Mouse (Mus musculus): ENCODE data around the gene Stum. TPM values are rescaled to one million over a fixed set of nuclear protein-coding genes. Genes with fewer than 3 reads are reported as not detected.
A peak's percentile ranks its signal among the peaks of the same experiment; 100 is the strongest.

Stum gene
- polyA plus RNA-seq, 1 experiment from 2014 or later = 1.6 TPM

GRCm38 (mm10) chr1:180409771-180410170, 73.5 kb downstream of the Stum start:
- ATAC-seq (ENCODE audit: insufficient read depth, low FRiP score, low read depth) = no peak
- Histone ChIP-seq H3K4me2 (no peak overlapping the region), H3K9ac (no peak overlapping the region), H3K27ac (no peak overlapping the region), H3K9me3 (no peaks in the 10 kb centered on the region), H3K4me1 (peaks cover 37% of the 10 kb centered on the region), H3K36me3 (no peaks in the 10 kb centered on the region), H3K27me3 (replicated peaks) (no peaks in the 10 kb centered on the region), H3K4me3 (replicated peaks) (no peak overlapping the region)
- 59% methylated on average over 5 of the region's 5 CpGs for WGBS

DNA sequence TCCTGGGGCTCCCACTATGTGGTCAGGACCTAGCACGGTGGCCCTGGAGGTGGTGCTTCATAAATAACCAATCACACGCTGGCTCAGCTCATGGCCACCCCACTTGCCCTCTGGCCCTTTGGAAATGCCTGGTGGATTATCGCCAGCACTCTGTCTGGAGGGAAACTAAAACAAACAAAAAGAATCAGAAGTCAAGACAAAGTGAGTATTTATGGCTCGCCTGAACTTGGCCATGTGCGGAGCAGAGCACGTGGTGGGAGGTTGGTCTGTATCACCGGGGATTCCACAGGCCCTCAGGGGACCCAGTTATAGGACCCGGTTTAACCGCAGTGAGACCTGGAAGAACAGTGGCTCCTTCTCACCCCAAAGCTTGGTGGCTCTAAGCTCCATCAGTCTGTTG, 74.5 kb downstream of the Stum start:
- no peaks in the 10 kb centered on the region for H3K36me3 ChIP-seq
- no peak overlapping the region for H3K4me2 ChIP-seq
- 31% methylated on average over 9 of the region's 9 CpGs for WGBS
- no peak overlapping the region for H3K9ac ChIP-seq
- no peaks in the 10 kb centered on the region for H3K9me3 ChIP-seq
- H3K4me3 ChIP-seq (replicated peaks) = no peak overlapping the region
- no peak overlapping the region for H3K27ac ChIP-seq
- H3K4me1 ChIP-seq = peaks cover 47% of the 10 kb centered on the region
- peak; percentile 19; the same call in 1 of the 2 replicates for ATAC-seq (ENCODE audit: insufficient read depth, low FRiP score, low read depth)
- H3K27me3 ChIP-seq (replicated peaks) = no peaks in the 10 kb centered on the region

GRCm38 (mm10) chr1:180407727-180408719, 75.3 kb downstream of the Stum start:
- ATAC-seq (ENCODE audit: insufficient read depth, low FRiP score, low read depth) = no peak
- peak overlapping the region; percentile 68 for H3K27ac ChIP-seq
- no peaks in the 10 kb centered on the region for H3K9me3 ChIP-seq
- no peak overlapping the region for H3K4me2 ChIP-seq
- no peaks in the 10 kb centered on the region for H3K36me3 ChIP-seq
- H3K4me3 ChIP-seq (replicated peaks) = no peak overlapping the region
- H3K9ac ChIP-seq = no peak overlapping the region
- 69% methylated on average over 18 of the region's 18 CpGs for WGBS
- H3K27me3 ChIP-seq (replicated peaks) = no peaks in the 10 kb centered on the region
- peaks cover 55% of the 10 kb centered on the region for H3K4me1 ChIP-seq

DNA sequence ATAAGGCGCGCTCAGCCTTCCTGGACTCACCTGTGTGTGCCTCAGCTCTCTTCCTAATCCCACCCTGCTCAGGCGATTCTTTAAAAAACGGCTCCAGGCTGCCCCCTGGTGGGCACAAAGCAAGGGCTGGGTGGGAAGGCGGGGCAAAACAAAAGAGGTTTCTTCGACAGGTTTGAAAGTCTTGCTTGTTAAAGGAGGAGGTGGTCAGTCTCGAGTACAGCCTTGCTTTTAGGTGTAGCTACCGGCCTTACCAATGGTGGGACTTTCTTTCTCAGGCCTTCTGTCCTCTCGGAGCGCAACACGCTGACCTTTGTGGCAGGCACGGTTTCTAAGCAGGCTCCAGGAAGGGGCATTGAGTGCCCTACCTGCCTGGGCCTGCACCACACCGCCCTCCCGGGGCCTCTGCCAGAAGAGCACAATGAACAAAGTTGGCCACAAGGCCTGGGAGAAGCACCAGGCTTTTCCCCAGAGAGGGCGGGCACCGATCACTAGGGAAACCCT, 76.1 kb downstream of the Stum start:
- Histone ChIP-seq H3K4me3 (replicated peaks) (no peak overlapping the region; the same call in 1 of the 2 replicates), H3K4me1 (peaks cover 61% of the 10 kb centered on the region), H3K36me3 (no peaks in the 10 kb centered on the region), H3K4me2 (peak overlapping the region; percentile 46), H3K27me3 (replicated peaks) (no peaks in the 10 kb centered on the region), H3K27ac (peak overlapping the region; percentile 68), H3K9me3 (no peaks in the 10 kb centered on the region), H3K9ac (no peak overlapping the region)
- 20% methylated on average over 16 of the region's 16 CpGs for WGBS
- peak; percentile 52 for ATAC-seq (ENCODE audit: insufficient read depth, low FRiP score, low read depth)

GRCm38 (mm10) chr1:180406336-180407035, 76.8 kb downstream of the Stum start:
- peak overlapping the region; percentile 68; the same call in 1 of the 2 replicates for H3K27ac ChIP-seq
- no peaks in the 10 kb centered on the region for H3K9me3 ChIP-seq
- no peak overlapping the region for H3K9ac ChIP-seq
- 0 out of 2 replicates have a peak overlapping the region, but pooled peaks have one; percentile 46 for H3K4me2 ChIP-seq
- no peaks in the 10 kb centered on the region for H3K27me3 ChIP-seq (replicated peaks)
- no peak for ATAC-seq (ENCODE audit: insufficient read depth, low FRiP score, low read depth)
- H3K4me1 ChIP-seq = peaks cover 65% of the 10 kb centered on the region
- H3K4me3 ChIP-seq (replicated peaks) = no peak overlapping the region
- 74% methylated on average over 11 of the region's 11 CpGs for WGBS
- no peaks in the 10 kb centered on the region for H3K36me3 ChIP-seq

- Histone ChIP-seq H3K4me1 (peaks cover 73% of the 10 kb centered on the region), H3K27me3 (replicated peaks) (no peaks in the 10 kb centered on the region)
These were observed 77.5 kb downstream of the Stum start for GRCm38 (mm10) chr1:180405576-180406335.

DNA sequence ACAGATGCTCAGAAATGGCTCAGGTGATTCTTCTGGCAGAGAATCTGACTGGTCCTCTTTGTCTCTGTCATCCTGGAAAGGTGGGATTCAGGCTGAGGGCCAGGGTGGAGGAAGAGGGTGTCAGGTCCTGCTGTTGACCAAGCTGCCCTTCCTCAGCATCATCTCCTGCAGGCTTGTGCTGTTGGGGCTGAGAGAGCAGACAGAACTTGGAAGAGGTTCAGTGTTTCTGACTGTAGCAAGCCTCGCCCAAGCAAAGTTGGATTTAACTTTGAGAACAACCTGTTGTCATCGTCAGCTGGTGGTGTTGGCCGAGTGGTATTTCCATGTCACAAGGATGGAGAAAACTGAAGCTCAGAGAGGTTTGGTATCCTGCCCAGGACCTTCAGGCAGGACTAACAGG, 78.6 kb downstream of the Stum start:
- Histone ChIP-seq H3K4me3 (replicated peaks) (no peak overlapping the region), H3K4me1 (peaks cover 76% of the 10 kb centered on the region), H3K27me3 (replicated peaks) (no peaks in the 10 kb centered on the region), H3K4me2 (peak overlapping the region; percentile 42), H3K36me3 (no peaks in the 10 kb centered on the region), H3K27ac (peak overlapping the region; percentile 91), H3K9me3 (no peaks in the 10 kb centered on the region), H3K9ac (no peak overlapping the region)
- no peak for ATAC-seq (ENCODE audit: insufficient read depth, low FRiP score, low read depth)
- WGBS = 66% methylated on average over 3 of the region's 3 CpGs

More at GRCm38 (mm10) chr1:180405576-180406335, 77.5 kb downstream of the Stum start:
- Histone ChIP-seq H3K4me2 (no peak overlapping the region), H3K9me3 (no peaks in the 10 kb centered on the region), H3K9ac (no peak overlapping the region), H3K27ac (peak overlapping the region; percentile 91; the same call in 1 of the 2 replicates), H3K36me3 (no peaks in the 10 kb centered on the region), H3K4me3 (replicated peaks) (no peak overlapping the region)
- ATAC-seq (ENCODE audit: insufficient read depth, low FRiP score, low read depth) = no peak
- WGBS = 75% methylated on average over 9 of the region's 9 CpGs

DNA sequence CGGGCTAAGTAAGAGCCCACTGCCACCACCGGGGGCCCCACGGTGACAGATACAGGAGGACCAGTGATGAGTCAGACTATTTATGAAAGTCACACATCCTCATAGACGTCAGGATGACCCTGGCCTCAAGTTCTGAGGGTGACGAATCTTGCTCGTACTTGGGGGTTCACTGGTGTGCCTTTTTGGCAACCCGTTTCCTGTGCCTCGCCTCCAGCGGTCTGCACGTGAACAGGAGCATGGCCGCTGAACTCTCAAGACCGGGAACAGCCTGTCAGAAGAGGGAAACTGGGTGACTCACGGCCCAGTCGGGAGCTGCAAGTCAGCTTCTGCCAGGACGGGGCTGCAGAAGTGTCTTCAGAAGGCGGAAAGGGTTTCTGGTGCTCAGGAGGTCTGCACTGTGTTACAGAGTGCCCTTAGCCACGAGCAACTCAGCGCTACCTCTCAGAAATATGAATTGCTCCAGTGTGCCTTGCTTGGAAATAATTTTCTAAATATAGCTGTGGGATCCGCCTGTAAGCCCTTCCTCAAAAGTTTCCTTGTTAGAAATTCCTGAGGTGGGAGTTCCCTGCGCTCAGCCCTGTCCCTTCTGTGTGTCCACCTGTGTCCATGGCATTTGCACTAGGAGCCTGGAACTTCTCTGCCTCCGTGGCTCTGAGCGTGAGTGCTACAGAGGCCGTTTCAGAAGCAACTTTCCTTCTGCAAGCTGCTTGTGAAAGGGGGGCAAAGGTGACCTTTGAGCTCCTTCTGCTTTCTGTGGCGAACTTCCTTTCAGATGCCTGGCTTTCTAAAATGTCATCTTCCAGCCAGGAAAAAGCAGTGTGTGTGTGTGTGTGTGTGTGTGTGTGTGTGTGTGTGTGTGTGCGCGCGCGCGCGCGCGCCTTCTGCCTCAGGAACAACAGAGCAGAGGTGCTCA, 79.4 kb downstream of the Stum start:
- ATAC-seq (ENCODE audit: insufficient read depth, low FRiP score, low read depth) = peak; percentile 48
- Histone ChIP-seq H3K27ac (peak overlapping the region; percentile 91), H3K9ac (no peak overlapping the region), H3K36me3 (no peaks in the 10 kb centered on the region), H3K27me3 (replicated peaks) (no peaks in the 10 kb centered on the region), H3K9me3 (no peaks in the 10 kb centered on the region), H3K4me2 (peak overlapping the region; percentile 42), H3K4me1 (peaks cover 69% of the 10 kb centered on the region), H3K4me3 (replicated peaks) (no peak overlapping the region)
- WGBS = 23% methylated on average over 32 of the region's 32 CpGs

DNA sequence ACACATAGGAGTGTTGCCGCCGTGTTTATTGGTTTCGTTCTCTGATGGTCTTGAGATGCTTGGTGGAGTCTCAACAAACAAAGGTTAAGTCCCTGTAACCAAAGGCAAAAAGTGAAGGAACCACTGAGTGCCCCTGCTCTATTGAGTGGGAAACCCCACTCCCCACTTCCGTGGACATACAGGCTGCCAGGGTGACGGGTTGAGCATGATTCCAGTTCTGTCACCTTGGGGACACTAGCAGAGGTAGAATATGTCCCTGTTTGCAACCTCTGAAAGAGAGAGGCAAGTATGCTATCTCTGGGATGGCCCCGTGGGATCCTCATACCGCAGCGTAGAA, 80.0 kb downstream of the Stum start:
- ATAC-seq (ENCODE audit: insufficient read depth, low FRiP score, low read depth) = no peak
- Histone ChIP-seq H3K4me1 (peaks cover 62% of the 10 kb centered on the region), H3K9ac (no peak overlapping the region), H3K4me3 (replicated peaks) (no peak overlapping the region), H3K27ac (peak overlapping the region; percentile 91), H3K27me3 (replicated peaks) (no peaks in the 10 kb centered on the region), H3K36me3 (no peaks in the 10 kb centered on the region), H3K9me3 (no peaks in the 10 kb centered on the region), H3K4me2 (peak overlapping the region; percentile 42)
- WGBS = 78% methylated on average over 8 of the region's 8 CpGs

GRCm38 (mm10) chr1:180402481-180403081, 80.7 kb downstream of the Stum start:
- no peak for ATAC-seq (ENCODE audit: insufficient read depth, low FRiP score, low read depth)
- H3K4me2 ChIP-seq = 0 out of 2 replicates have a peak overlapping the region, but pooled peaks have one; percentile 4
- no peaks in the 10 kb centered on the region for H3K9me3 ChIP-seq
- WGBS = 46% methylated on average over 11 of the region's 11 CpGs
- peak overlapping the region; percentile 91 for H3K27ac ChIP-seq
- no peaks in the 10 kb centered on the region for H3K27me3 ChIP-seq (replicated peaks)
- no peaks in the 10 kb centered on the region for H3K36me3 ChIP-seq
- no peak overlapping the region for H3K9ac ChIP-seq
- H3K4me3 ChIP-seq (replicated peaks) = no peak overlapping the region
- peaks cover 56% of the 10 kb centered on the region for H3K4me1 ChIP-seq
